Mouse (Mus musculus) liver, embryonic 15.5 days (tissue): Measurements from ENCODE around the gene Oser1. TPM values are rescaled to one million over a fixed set of nuclear protein-coding genes. Genes with fewer than 3 reads are reported as not detected.
A peak's percentile ranks its signal among the peaks of the same experiment; 100 is the strongest.
"Not testable (repeated sequence)": the region's sequence is repeated elsewhere in the genome, so short reads cannot be mapped to it uniquely, and the experiment has no call there.

ENCODE experiments used
- ATAC-seq: fragments of 200-750 bp; cut with Nextera tagmentation; 2 replicates; pipeline ENCODE4 v1.8.0; 2017; ENCODE audit warnings: moderate number of reproducible peaks, mild to moderate bottlenecking, moderate library complexity; ENCODE audit not compliant: insufficient read depth
- H3K27ac ChIP-seq: fragments of 300-500 bp; sonication (generic); replicated peaks from 2 replicates; pipeline ENCODE4 v1.5.1; 2015; ENCODE audit warnings: mild to moderate bottlenecking, inconsistent platforms
- H3K27me3 ChIP-seq: fragments of 300-500 bp; sonication (generic); 2 replicates; pipeline ENCODE4 v1.6.1; 2015; ENCODE audit warnings: mild to moderate bottlenecking, inconsistent platforms
- H3K36me3 ChIP-seq: fragments of 300-500 bp; sonication (generic); replicated peaks from 2 replicates; pipeline ENCODE4 v1.6.1; 2015; ENCODE audit warnings: moderate library complexity, mild to moderate bottlenecking, inconsistent platforms
- H3K4me1 ChIP-seq: fragments of 300-500 bp; sonication (generic); replicated peaks from 2 replicates; pipeline ENCODE4 v1.6.1; 2015; ENCODE audit warnings: inconsistent platforms
- H3K4me2 ChIP-seq: fragments of 300-500 bp; sonication (generic); 2 replicates; pipeline ENCODE4 v1.6.1; 2015; ENCODE audit warnings: moderate library complexity, mild to moderate bottlenecking, inconsistent platforms
- H3K4me3 ChIP-seq: fragments of 300-500 bp; sonication (generic); replicated peaks from 2 replicates; pipeline ENCODE4 v1.5.1; 2015; ENCODE audit warnings: mild to moderate bottlenecking, inconsistent platforms
- H3K9ac ChIP-seq: fragments of 300-500 bp; sonication (generic); 2 replicates; pipeline ENCODE4 v1.6.1; 2015; ENCODE audit warnings: moderate library complexity, mild to moderate bottlenecking, inconsistent platforms
- H3K9me3 ChIP-seq: fragments of 300-500 bp; sonication (generic); replicated peaks from 2 replicates; pipeline ENCODE4 v1.6.1; 2016; ENCODE audit warnings: inconsistent platforms
- WGBS: fragments of 180-500 bp; shearing (Covaris S2); methylation state at CpG from one replicate; pipeline ENCODE4 v1.1.7; 2015; ENCODE audit warnings: mixed read lengths; ENCODE audit not compliant: insufficient replicate concordance; 5-methylcytosine and 5-hydroxymethylcytosine counted together
- polyA plus RNA-seq: library from polyadenylated mRNA; unstranded; fragments of >200 nt; fragmentation: Nextera tagmentation; extraction: Ambion mirVana; gene quantifications from 2 replicates; pipeline ENCODE4 v1.2.1, GENCODE M21; 2015

Gene Oser1
- polyA plus RNA-seq, 1 experiment from 2014 or later: 37.1 TPM

DNA sequence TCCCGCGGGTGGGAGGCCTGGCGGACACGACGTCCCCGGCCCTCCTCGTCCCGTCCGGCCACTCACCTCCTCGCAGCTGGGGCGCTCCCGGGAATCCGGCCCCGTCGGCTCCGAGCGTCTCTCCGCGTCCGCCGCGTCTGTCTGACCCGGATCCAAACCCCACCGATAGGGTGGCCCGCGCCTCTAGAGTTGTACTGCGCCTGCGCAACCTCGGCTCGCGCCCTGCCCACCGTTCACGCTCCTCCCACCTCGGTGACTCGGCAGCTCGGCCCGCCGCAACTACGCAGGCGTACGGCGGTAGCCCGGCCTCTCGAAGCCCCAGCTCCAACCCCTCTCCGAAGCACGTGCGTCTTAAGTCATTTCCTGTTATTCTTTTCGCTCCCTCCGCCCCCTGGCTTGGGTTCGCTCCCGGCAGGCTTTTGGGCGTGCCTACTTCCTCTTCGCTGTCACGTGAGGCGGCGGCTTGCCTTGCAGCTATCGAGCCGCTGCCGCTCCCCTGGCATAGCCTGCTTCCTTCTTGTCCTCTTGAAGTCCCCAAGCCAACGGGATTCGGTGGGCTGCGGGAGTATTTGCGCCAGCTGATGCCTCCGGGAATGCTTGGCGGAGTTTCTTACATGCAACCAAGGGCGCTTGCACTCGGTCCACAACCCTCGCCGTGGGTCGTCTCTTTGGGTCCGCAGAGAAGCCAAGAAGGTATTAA is 5.0 kb downstream of the Oser1 start:
- no peaks in the 10 kb centered on the region for H3K27me3 ChIP-seq
- WGBS: under 1% methylated on average over 71 of the region's 71 CpGs
- no peaks in the 10 kb centered on the region for H3K9me3 ChIP-seq
- H3K4me3 ChIP-seq: peak overlapping the region; percentile 96
- ATAC-seq: peak; percentile 98
- peak overlapping the region; percentile 93 for H3K27ac ChIP-seq
- H3K4me2 ChIP-seq: peak overlapping the region; percentile 90
- peaks cover 8% of the 10 kb centered on the region; the same call in 1 of the 2 replicates for H3K36me3 ChIP-seq
- peak overlapping the region; percentile 86 for H3K9ac ChIP-seq
- H3K4me1 ChIP-seq: peaks cover 39% of the 10 kb centered on the region

DNA sequence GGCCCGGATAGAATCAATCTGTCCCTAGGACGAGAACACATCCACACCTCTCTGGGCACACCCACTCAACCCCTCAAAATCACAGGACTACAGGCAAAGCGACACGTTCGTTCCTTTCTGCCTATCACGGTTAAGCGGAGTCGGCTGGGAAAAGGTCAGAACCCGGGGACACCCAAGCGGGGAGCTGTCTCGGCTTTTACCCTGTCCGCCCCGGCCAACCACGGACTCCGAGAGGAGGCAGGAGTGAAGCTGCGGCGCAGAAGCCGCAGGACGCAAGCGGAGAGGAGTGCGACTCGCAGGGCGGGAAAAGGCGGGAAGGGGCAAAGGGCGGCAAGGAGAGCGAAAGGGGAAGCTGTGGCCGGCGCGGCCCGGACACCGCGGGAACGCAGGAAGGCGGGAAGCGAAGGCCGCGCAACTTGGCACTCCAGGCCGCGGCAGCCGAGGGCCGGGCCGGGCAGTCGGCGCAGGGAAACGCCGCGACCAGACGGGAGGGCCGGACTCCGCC is 5.6 kb downstream of the Oser1 start:
- under 1% methylated on average over 49 of the region's 50 CpGs for WGBS
- no peaks in the 10 kb centered on the region for H3K27me3 ChIP-seq
- no peaks in the 10 kb centered on the region for H3K9me3 ChIP-seq
- peak; percentile 61 for ATAC-seq
- peak overlapping the region; percentile 87 for H3K4me2 ChIP-seq
- H3K4me1 ChIP-seq: peaks cover 39% of the 10 kb centered on the region
- peak overlapping the region; percentile 86 for H3K9ac ChIP-seq
- H3K4me3 ChIP-seq: peak overlapping the region; percentile 96
- peaks cover 13% of the 10 kb centered on the region; the same call in 1 of the 2 replicates for H3K36me3 ChIP-seq
- peak overlapping the region; percentile 93 for H3K27ac ChIP-seq

DNA sequence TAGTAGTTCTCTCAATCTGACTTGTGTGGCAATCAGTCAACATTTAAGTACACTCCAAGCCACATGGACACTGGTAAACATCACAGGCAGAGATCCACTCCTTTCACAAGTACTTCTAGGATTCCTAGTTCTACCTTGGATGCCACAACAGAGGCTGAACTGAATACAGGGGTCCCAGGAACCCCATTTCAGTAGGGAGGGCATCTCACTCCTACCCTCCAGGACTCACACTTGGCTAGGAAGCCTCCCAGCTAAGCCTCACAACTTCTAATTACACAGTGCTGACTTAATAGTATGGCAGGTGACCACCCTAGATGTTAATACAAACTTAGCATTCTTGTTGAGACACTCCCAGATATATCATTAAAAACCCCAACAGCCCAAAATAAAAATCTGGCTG is 6.7 kb downstream of the Oser1 start:
- no peak for ATAC-seq
- Histone ChIP-seq H3K4me1 (peaks cover 39% of the 10 kb centered on the region), H3K4me2 (peak overlapping the region; percentile 87), H3K9ac (peak overlapping the region; percentile 86; the same call in 1 of the 2 replicates), H3K27ac (0 out of 2 replicates have a peak overlapping the region, but pooled peaks have one; percentile 9), H3K27me3 (no peaks in the 10 kb centered on the region), H3K9me3 (no peaks in the 10 kb centered on the region), H3K4me3 (peak overlapping the region; percentile 96), H3K36me3 (peaks cover 21% of the 10 kb centered on the region; the same call in 1 of the 2 replicates)

DNA sequence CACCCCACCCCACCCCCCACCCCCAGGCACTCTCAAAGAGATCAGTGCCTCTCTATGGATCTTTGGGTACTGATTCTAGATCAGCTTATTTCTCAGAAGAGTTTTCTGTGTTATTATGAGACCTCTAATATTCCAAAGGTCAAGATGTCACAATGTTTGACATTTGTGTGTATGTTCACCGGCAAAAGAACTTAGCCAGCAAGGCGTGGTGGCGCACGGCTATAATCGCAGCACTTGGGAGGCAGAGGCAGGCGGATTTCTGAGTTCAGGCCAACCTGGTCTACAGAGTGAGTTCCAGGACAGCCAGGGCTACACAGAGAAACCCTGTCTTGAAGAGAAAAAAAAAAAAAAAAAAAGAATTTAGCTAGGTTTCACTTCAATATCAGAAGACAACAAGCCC is 7.5 kb downstream of the Oser1 start:
- 84% methylated on average over 6 of the region's 6 CpGs for WGBS
- no peak overlapping the region for H3K27ac ChIP-seq
- no peak for ATAC-seq
- peak overlapping the region; percentile 96; the same call in 1 of the 2 replicates for H3K4me3 ChIP-seq
- no peaks in the 10 kb centered on the region for H3K27me3 ChIP-seq
- H3K4me2 ChIP-seq: peak overlapping the region; percentile 87
- peaks cover 24% of the 10 kb centered on the region; the same call in 1 of the 2 replicates for H3K36me3 ChIP-seq
- no peak overlapping the region for H3K9ac ChIP-seq
- peaks cover 39% of the 10 kb centered on the region for H3K4me1 ChIP-seq
- no peaks in the 10 kb centered on the region for H3K9me3 ChIP-seq

DNA sequence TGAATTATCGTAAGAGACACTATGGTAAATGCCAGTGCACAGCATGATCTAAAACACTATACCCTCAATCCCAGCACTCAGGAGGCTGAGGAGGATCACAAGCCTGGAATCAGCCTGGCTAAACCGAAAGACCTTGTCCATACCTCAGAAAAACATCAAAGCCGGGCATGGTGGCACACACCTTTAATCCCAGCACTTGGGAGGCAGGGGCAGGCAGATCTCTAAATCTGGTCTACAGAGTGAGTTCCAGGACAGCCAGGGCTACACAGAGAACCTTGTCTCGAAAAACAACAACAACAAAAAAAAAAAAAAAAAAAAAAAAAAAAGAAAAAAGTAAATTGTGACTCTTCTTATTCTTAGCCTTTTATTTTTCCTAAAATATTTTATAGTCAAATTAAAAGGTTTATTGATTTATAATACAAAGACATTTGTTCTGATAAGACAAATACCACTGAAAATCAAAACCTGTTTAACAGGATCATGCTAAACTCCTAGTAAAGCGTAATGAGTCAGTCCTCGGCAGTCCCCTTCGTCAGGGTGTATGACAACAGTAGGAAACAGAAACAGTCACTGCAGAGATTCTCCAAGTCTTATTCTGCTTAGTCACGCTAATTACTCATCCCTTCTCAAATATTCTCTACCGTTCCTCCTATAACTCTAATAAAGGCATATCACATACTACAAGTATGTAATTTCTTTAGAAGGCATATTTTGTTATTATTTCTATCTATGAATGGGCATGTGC is 11.5 kb downstream of the Oser1 start:
- peaks cover 18% of the 10 kb centered on the region for H3K4me1 ChIP-seq
- H3K36me3 ChIP-seq: peaks cover 62% of the 10 kb centered on the region
- H3K4me3 ChIP-seq: no peak overlapping the region
- no peaks in the 10 kb centered on the region for H3K9me3 ChIP-seq
- H3K27ac ChIP-seq: no peak overlapping the region
- WGBS: 81% methylated on average over 9 of the region's 9 CpGs
- no peak overlapping the region for H3K4me2 ChIP-seq
- H3K9ac ChIP-seq: no peak overlapping the region
- no peak for ATAC-seq
- no peaks in the 10 kb centered on the region for H3K27me3 ChIP-seq

DNA sequence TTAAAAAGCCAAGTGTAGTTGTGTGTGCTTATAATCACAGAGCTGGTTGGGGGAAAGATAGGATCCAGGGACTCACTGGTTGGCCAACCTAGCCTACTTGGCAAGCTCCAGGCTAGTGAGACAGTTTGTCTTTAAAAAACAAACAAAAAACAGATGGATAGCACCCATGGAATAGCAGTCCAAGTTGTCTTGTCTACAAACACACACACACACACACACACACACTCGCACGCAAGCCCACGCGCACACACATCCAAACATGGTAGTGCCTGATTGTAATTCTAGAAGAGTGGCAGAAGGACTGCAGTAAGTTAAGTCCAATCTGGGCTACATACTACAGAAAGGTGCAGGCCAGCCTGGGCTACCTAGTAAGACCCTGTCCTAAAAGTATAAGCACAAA is 12.1 kb downstream of the Oser1 start:
- H3K4me1 ChIP-seq: peaks cover 12% of the 10 kb centered on the region
- WGBS: 91% methylated on average over 4 of the region's 4 CpGs
- no peak overlapping the region for H3K9ac ChIP-seq
- no peak overlapping the region for H3K4me2 ChIP-seq
- no peak overlapping the region for H3K27ac ChIP-seq
- no peak overlapping the region for H3K4me3 ChIP-seq
- no peak for ATAC-seq
- no peaks in the 10 kb centered on the region for H3K27me3 ChIP-seq
- H3K9me3 ChIP-seq: no peaks in the 10 kb centered on the region
- H3K36me3 ChIP-seq: peaks cover 66% of the 10 kb centered on the region

DNA sequence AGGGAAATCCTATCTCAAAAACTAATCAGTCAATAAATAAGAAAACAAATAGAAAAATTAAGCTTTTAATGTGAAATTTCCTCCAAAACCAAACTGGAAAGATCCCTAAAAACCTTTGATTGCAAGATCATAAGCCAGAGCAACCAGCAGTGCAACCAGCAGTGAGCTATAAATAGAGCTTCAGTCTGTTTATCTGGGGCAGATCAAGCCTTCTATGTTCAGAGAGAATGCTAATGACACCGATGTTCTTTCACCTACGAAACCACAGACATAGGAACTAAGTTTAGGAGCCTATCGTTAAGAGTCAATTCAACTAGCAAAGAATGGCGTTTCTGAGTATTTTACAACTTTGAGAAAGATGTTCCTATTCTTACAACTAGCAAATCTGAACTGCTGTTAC is 12.7 kb downstream of the Oser1 start:
- peaks cover 72% of the 10 kb centered on the region for H3K36me3 ChIP-seq
- H3K4me2 ChIP-seq: no peak overlapping the region
- no peak overlapping the region for H3K9ac ChIP-seq
- WGBS: 55% methylated on average over 4 of the region's 4 CpGs
- no peak overlapping the region for H3K27ac ChIP-seq
- H3K4me1 ChIP-seq: peaks cover 7% of the 10 kb centered on the region
- no peaks in the 10 kb centered on the region for H3K9me3 ChIP-seq
- no peak overlapping the region for H3K4me3 ChIP-seq
- H3K27me3 ChIP-seq: no peaks in the 10 kb centered on the region
- no peak for ATAC-seq

DNA sequence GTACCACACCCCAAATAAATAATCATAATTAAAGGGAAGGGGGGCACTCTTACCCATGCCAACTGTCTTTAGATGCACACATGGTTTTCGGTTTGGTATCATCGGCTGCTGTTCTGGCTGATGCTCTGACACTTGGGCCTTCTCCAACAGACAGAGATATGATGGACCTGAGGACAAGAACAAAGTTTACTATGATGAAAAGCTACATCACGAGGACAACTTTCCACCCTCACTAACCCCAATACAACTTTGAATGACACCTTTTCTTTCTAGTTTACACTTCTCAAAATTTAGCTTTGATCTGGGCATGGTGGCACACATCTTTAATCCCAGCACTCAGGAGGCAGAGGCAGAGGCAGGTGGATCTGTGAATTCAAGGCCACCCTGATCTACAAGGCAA is 13.2 kb downstream of the Oser1 start:
- H3K27me3 ChIP-seq, H3K4me2 ChIP-seq, ATAC-seq, H3K9me3 ChIP-seq, H3K27ac ChIP-seq, H3K9ac ChIP-seq, H3K4me3 ChIP-seq, H3K4me1 ChIP-seq: not testable (repeated sequence)
- WGBS: 85% methylated on average over 3 of the region's 3 CpGs
- peaks cover 73% of the 10 kb centered on the region for H3K36me3 ChIP-seq

DNA sequence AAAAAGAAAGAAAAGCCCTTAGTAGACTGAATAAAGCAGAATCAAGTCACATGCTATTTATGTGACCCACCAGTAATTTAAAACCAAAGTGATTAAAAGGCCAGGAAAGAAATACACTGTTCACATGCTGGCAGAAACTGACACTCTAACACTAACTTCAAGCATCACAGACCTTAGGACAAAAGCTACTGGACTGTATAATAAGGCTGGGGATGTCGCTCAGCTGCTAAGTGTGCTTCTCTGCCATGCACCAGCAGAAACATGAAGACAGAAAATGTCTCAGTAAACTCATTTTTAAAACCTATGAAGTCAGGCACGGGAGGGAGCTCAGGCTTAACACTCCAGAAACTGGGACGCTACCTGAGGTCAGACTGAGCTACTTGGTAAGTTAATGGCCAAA is 14.3 kb downstream of the Oser1 start:
- H3K36me3 ChIP-seq: peaks cover 75% of the 10 kb centered on the region
- H3K4me2 ChIP-seq: no peak overlapping the region
- ATAC-seq: no peak
- H3K9ac ChIP-seq: no peak overlapping the region
- no peaks in the 10 kb centered on the region for H3K27me3 ChIP-seq
- H3K4me1 ChIP-seq: no peaks in the 10 kb centered on the region
- no peak overlapping the region for H3K4me3 ChIP-seq
- no peaks in the 10 kb centered on the region for H3K9me3 ChIP-seq
- WGBS: 80% methylated on average over 3 of the region's 3 CpGs
- no peak overlapping the region for H3K27ac ChIP-seq

DNA sequence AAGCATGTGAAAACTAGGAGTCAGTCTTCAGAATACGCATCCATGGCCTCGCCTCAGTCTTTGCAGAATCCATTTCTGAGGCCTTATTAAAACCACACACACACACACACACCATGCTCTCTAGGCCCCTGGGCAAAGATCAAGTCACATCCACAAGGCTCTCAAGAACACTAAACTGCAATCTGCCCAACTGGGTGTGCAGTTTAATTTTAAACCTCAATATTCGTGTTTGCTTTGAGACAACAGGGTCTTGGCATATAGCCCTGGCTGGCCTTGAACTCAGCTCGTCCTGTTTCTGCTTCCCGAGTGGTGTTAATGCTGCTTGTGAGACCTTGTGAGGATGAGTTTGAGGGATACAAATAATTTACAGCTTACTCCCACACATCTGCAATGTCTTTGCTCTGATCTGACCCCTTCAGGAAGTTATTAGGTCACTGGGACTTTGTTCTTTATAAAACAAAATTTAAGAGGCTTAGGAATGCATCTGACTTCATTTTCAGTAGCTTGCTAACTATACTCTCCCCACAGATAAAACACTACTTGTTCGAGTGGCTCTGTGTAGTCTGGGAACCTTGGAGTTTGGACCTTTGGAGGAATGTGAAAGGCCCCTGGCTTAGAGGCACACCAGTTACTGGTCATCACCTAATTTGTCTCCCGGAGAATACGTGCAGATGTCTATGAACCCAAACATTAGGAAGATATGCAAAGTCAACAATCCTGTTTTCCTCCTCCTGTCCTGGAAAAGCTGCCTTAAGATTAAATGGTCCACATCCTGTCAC is 20.3 kb downstream of the Oser1 start:
- Histone ChIP-seq H3K9ac (no peak overlapping the region), H3K4me2 (no peak overlapping the region), H3K4me1 (no peaks in the 10 kb centered on the region), H3K27ac (peak overlapping the region; percentile 39; the same call in 1 of the 2 replicates), H3K27me3 (no peaks in the 10 kb centered on the region), H3K36me3 (peaks cover 31% of the 10 kb centered on the region), H3K4me3 (no peak overlapping the region), H3K9me3 (no peaks in the 10 kb centered on the region)
- WGBS: 71% methylated on average over 8 of the region's 8 CpGs
- ATAC-seq: peak; percentile 56

DNA sequence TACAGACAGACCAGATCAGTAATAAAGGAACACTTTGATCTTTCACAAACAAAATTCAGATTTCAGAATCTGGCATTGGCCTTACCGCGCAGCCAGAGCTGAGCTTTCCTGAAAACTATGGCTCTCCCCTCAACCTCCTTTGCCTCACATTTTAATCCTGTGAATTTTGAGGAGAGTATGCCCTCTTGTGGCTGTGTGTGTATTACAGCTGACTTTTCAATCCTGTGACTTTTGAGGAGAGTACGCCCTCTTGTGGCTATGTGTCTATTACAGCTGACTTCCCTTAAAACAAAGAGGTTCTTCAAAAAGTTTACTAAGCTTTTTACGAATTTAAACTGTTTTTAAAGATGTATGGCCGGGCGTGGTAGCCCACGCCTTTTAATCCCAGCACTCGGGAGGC is 23.3 kb downstream of the Oser1 start:
- no peak overlapping the region for H3K9ac ChIP-seq
- WGBS: 6% methylated on average over 8 of the region's 8 CpGs
- H3K27me3 ChIP-seq: peaks cover 19% of the 10 kb centered on the region
- ATAC-seq: no peak
- H3K36me3 ChIP-seq: peaks cover 9% of the 10 kb centered on the region
- no peaks in the 10 kb centered on the region for H3K9me3 ChIP-seq
- no peak overlapping the region for H3K4me3 ChIP-seq
- H3K4me2 ChIP-seq: no peak overlapping the region
- no peak overlapping the region for H3K27ac ChIP-seq
- no peaks in the 10 kb centered on the region for H3K4me1 ChIP-seq
